ENCODE assay signal across 9 mouse cellular contexts in genomic region chr12:16563427-16563826, GRCm38 (mm10). TPM values are rescaled to one million over a fixed set of nuclear protein-coding genes. Genes with fewer than 3 reads are reported as not detected.
DNase-seq lines count a peak whose midpoint lies in the region; ATAC-seq lines count a peak whose summit lies in the region.
"Had no signal": no experiment of that assay in that cellular context is flagged by ENCODE, and none has a peak within 500 bp of the region (broad histone marks: within the 10 kb centered on the region; RNA-seq: fewer than 3 reads in every experiment).

No protein-coding gene starts in this region.

- 69% methylated on average over 9 of the region's 9 CpGs for WGBS in kidney, embryonic 16.5 days

- no peaks in the 10 kb centered on the region for H3K36me3 ChIP-seq in kidney, embryonic 16.5 days (ENCODE audit: insufficient read depth, low read length)

- no peaks in the 10 kb centered on the region for H3K9me3 ChIP-seq in kidney, embryonic 16.5 days (ENCODE audit: low read length)
- H3K9me3 ChIP-seq: embryonic facial prominence, embryonic 15.5 days had no signal

- no peak for ATAC-seq in kidney, embryonic 16.5 days (ENCODE audit: low FRiP score, low TSS enrichment)

- no peaks in the 10 kb centered on the region for H3K4me1 ChIP-seq in kidney, embryonic 16.5 days (ENCODE audit: insufficient read depth, low read length)
- H3K4me1 ChIP-seq: embryonic facial prominence, embryonic 15.5 days had no signal

- H3K4me3 ChIP-seq in kidney, embryonic 16.5 days (ENCODE audit: low read length) = no peak overlapping the region
- H3K4me3 ChIP-seq: embryonic facial prominence, embryonic 15.5 days; myocyte had no signal

- no peaks in the 10 kb centered on the region for H3K27me3 ChIP-seq in kidney, embryonic 16.5 days (ENCODE audit: insufficient read depth, low read length)
- H3K27me3 ChIP-seq: embryonic facial prominence, embryonic 15.5 days had no signal

- H3K4me2 ChIP-seq in kidney, embryonic 16.5 days (replicated peaks; ENCODE audit: low read depth, low read length) = no peak overlapping the region
- H3K4me2 ChIP-seq: embryonic facial prominence, embryonic 15.5 days had no signal

- no peak overlapping the region for H3K9ac ChIP-seq in kidney, embryonic 16.5 days (replicated peaks; ENCODE audit: low read length)
- H3K9ac ChIP-seq: embryonic facial prominence, embryonic 15.5 days had no signal

- no peak overlapping the region for H3K27ac ChIP-seq in kidney, embryonic 16.5 days (ENCODE audit: low read length)
- H3K27ac ChIP-seq: embryonic facial prominence, embryonic 15.5 days had no signal

- DNase-seq in kidney, adult 9 months = peak; percentile 46
- DNase-seq in MN1 (ENCODE audit: low spot score) = peak; percentile 24
- peak; percentile 69 for DNase-seq in adrenal gland, postnatal 10 days
- DNase-seq in gastrocnemius, postnatal 10 days = peak; percentile 59
- DNase-seq in lung, postnatal 10 days = peak; percentile 56
- DNase-seq in thymus, postnatal 4 days = peak; percentile 67

RNA-seq across cellular contexts. Expression of gene Lpin1, which starts 47.3 kb away (rescaled TPM):
- 5.7 and 6.8 TPM in 2 replicates for polyA plus RNA-seq in kidney, embryonic 16.5 days (2015; fragmentation: Nextera tagmentation; extraction: Ambion mirVana)
- 100 to 1,000 TPM in 1 of 2 experiments, 10 to 100 TPM in 1; 76.2 to 163 TPM for total RNA-seq in adrenal gland, postnatal 10 days (2021)
- 10 to 100 TPM; 29.6 to 48.0 TPM for total RNA-seq in gastrocnemius, postnatal 10 days (2021)
